Mouse (Mus musculus) urinary bladder, adult 2 months (tissue): Measurements from ENCODE around the gene Speg. TPM values are rescaled to one million over a fixed set of nuclear protein-coding genes. Genes with fewer than 3 reads are reported as not detected.

Source experiments
- DNase-seq: peaks from one replicate; pipeline ENCODE4 v3.0.0; 2022; ENCODE audit warnings: low spot score
- polyA plus RNA-seq: library from polyadenylated mRNA; depleted of rRNA; stranded (reverse); fragments of >200 nt; gene quantifications from 2 replicates; pipeline ENCODE4 v1.2.3, GENCODE M21; 2012; rRNA removed

Gene Speg
- polyA plus RNA-seq, 1 experiment = 91.1 TPM

GRCm38 (mm10) chr1:75458789-75459684 is 83.9 kb downstream of the Speg start:
- no peak for DNase-seq

GRCm38 (mm10) chr1:75460297-75460696 is 85.2 kb downstream of the Speg start:
- no peak for DNase-seq

- DNase-seq = no peak
Observed at GRCm38 (mm10) chr1:75462636-75463035, 87.5 kb downstream of the Speg start.

GRCm38 (mm10) chr1:75463652-75464204 is 88.6 kb downstream of the Speg start:
- DNase-seq = no peak

GRCm38 (mm10) chr1:75467215-75467927 is 92.3 kb downstream of the Speg start:
- peak; percentile 60 for DNase-seq

- DNase-seq = no peak
Observed at GRCm38 (mm10) chr1:75469287-75469825, 94.3 kb downstream of the Speg start.

- DNase-seq = no peak
Observed at GRCm38 (mm10) chr1:75476441-75476840, 101.3 kb downstream of the Speg start.

- peak; percentile 74 for DNase-seq
Observed at GRCm38 (mm10) chr1:75477264-75477965, 102.3 kb downstream of the Speg start.

- no peak for DNase-seq
Observed at GRCm38 (mm10) chr1:75477966-75478290, 102.8 kb downstream of the Speg start.

GRCm38 (mm10) chr1:75478497-75478896 is 103.4 kb downstream of the Speg start:
- no peak for DNase-seq

- DNase-seq = peak; percentile 88
Observed at GRCm38 (mm10) chr1:75478916-75479634, 104.0 kb downstream of the Speg start, which contains the start of the genes Chpf and Tmem198. Gene Chpf (minus strand): TSS chr1:75479307. Gene Tmem198 (plus strand): TSS chr1:75479532.

GRCm38 (mm10) chr1:75479635-75479989 is 104.5 kb downstream of the Speg start:
- no peak for DNase-seq

GRCm38 (mm10) chr1:75480036-75480435 is 104.9 kb downstream of the Speg start:
- DNase-seq = no peak

- DNase-seq = no peak
Observed at GRCm38 (mm10) chr1:75480735-75481134, 105.6 kb downstream of the Speg start.

Other genes starting within 250 kb of the Speg start
- gene Slc23a3, start 241.4 kb upstream of the Speg start, polyA plus RNA-seq = 0.91 and 1.2 TPM in 2 replicates
- 50.8 and 51.7 TPM in 2 replicates for gene Cnppd1, start 232.6 kb upstream of the Speg start, polyA plus RNA-seq
- 60.5 and 61.5 TPM in 2 replicates for gene Retreg2, start 232.5 kb upstream of the Speg start, polyA plus RNA-seq
- 37.7 and 45.2 TPM in 2 replicates for gene Zfand2b, start 206.7 kb upstream of the Speg start, polyA plus RNA-seq
- 11.2 and 13.4 TPM in 2 replicates for gene Abcb6, start 194.9 kb upstream of the Speg start, polyA plus RNA-seq
- 33.5 and 39.1 TPM in 2 replicates for gene Ankzf1, start 183.1 kb upstream of the Speg start, polyA plus RNA-seq
- gene Atg9a, start 183.1 kb upstream of the Speg start, polyA plus RNA-seq = 30.4 and 36.3 TPM in 2 replicates
- gene Glb1l, start 164.5 kb upstream of the Speg start, polyA plus RNA-seq = 28.9 and 33.6 TPM in 2 replicates
- 149 and 188 TPM in 2 replicates for gene Stk16, start 164.5 kb upstream of the Speg start, polyA plus RNA-seq
- gene Tuba4a, start 155.4 kb upstream of the Speg start, polyA plus RNA-seq = 29.2 and 60.9 TPM in 2 replicates
- gene A630095N17Rik, start 143.2 kb upstream of the Speg start, polyA plus RNA-seq = not detected in 2 replicates
- 34.6 and 37.8 TPM in 2 replicates for gene Dnajb2, start 138.9 kb upstream of the Speg start, polyA plus RNA-seq
- gene Ptprn, start 110.8 kb upstream of the Speg start, polyA plus RNA-seq = 0.40 and 0.65 TPM in 2 replicates
- gene Resp18, start 96.9 kb upstream of the Speg start, polyA plus RNA-seq = 0.31 and 0.52 TPM in 2 replicates
- 106 and 124 TPM in 2 replicates for gene Dnpep, start 57.3 kb upstream of the Speg start, polyA plus RNA-seq
- 1,825 and 2,682 TPM in 2 replicates for gene Des, start 15.0 kb upstream of the Speg start, polyA plus RNA-seq
- gene Gmppa, start 60.6 kb downstream of the Speg start, polyA plus RNA-seq = 140 and 188 TPM in 2 replicates
- 0.03 and 0.06 TPM in 2 replicates for gene Asic4, start 75.1 kb downstream of the Speg start, polyA plus RNA-seq
- 65.0 and 69.4 TPM in 2 replicates for gene Chpf, start 104.0 kb downstream of the Speg start, polyA plus RNA-seq
- 1.1 and 1.6 TPM in 2 replicates for gene Tmem198, start 104.2 kb downstream of the Speg start, polyA plus RNA-seq
- 30.0 and 30.7 TPM in 2 replicates for gene Obsl1, start 131.2 kb downstream of the Speg start, polyA plus RNA-seq
- 19.6 and 23.9 TPM in 2 replicates for gene Inha, start 131.8 kb downstream of the Speg start, polyA plus RNA-seq
- gene Stk11ip, start 146.2 kb downstream of the Speg start, polyA plus RNA-seq = 19.0 and 19.7 TPM in 2 replicates
- 31.5 and 33.4 TPM in 2 replicates for gene Slc4a3, start 171.0 kb downstream of the Speg start, polyA plus RNA-seq